Mouse (Mus musculus): Measurements from ENCODE around the gene Gng5.

The Gng5 gene

DNA sequence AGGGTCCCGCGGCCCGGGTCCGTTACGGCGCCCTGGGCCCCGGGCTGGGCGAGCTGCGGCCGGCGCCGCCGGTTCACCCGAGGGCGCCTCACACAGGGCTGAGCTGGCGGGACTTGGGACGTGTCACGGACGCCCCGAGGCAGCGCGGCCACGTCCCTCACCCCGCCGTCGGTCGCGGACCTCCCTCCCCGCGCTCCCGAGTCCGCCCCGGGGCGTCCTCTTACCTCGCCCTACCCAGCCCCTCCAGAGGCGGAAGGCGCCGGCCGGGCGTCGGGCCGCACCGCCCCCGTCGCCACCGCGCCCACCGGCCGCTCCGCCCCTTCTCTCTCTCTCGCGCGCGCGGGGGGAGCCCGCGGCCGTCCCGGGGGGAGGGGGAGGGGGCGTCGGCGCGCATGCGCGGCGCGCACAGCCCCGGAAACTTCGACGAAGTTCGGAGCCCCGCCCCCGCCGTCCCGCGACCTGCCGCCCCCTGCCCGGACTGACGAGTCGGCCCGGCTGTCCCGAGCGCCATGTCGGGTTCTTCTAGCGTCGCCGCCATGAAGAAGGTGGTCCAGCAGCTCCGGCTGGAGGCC lies at the start of gene Gng5, which contains the start of gene Spata1:
TSS of gene Gng5 (plus strand) at position 377 of the 572 bp plus-strand sequence.
TSS of gene Spata1 (minus strand) at position 323 of the 572 bp plus-strand sequence.
- DNase-seq, result peak; percentile 16

DNA sequence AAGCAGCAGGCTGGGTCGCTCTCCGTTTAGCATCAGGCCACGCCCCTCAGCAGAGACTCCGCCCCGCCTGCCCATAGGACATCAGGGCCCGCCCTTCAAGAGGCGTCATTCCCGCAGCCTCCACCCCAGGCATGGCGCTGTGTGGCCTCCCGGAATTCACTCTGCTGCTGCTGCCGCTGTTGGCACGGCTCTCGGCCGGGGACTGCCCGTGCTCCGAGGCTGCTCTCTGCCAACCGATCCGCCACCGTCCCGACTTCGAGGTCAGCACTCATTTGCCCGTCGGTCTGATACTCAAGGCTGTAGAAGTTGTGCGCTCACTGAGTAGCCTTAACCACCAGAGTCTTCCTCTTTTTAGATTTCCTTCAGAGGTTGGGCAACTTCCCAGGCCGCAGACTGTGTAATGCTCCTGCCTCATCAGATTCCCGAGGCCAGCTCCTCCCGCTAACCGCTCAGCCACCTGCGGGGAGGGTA lies 49.2 kb upstream of the Gng5 start:
- peak; percentile 82 for DNase-seq

DNA sequence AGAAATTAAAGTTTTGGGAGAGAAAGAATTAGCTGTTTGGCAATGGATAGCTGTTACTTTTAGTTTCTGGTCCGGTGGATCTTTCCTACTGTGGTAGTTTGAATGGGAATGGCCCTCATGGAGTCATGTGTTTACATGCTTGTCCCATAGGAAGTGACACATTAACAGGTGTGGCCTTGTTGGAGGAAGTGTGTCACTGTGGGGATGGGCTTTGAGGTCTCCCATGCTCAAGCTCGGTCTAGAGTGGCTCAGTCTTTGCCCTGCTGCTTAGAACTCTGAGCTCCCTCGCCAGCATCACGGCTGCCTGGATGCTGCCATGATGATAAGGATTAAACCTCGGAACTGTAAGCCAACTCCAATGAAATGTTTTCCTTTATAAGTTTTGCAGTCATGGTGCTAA lies 48.2 kb upstream of the Gng5 start:
- no peak for DNase-seq

DNA sequence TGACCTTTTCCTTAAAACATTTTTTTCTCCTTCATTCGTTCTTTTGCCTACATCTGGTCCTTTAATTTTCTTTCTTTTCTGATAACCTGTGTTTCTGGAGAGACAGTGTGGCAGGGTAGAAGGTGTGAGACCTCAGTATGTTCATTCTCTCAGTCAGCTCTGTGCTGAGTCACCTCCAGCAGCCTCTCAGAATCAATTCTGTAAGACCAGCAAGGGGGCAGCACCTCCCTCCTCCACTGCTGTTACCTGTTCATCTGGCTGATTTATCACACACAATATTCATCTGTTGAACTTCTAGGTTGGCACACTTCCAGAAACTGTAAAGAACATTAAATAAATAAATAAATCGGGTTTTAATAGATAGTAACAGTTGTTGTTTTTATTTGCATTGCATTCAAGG lies 36.7 kb upstream of the Gng5 start:
- DNase-seq, result no peak

DNA sequence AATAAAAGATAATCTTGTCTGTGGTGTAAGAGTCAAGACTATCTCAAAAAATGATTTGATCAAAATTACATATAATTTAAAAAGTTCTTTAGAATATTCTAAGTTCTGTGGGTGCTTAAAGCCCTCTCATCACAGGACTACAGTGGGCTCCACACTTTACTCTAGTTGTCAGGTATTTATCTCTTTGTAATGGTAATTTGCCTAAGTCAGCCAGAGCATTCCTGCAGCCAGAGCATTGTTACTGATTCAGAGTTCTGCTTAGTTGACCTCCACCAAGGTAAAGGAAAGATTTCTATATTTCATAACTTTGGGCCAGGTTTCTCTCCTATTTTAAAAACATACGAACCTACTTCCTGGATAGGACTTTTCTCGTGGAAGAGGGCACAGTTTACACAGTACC lies 30.4 kb upstream of the Gng5 start:
- DNase-seq, result no peak

DNA sequence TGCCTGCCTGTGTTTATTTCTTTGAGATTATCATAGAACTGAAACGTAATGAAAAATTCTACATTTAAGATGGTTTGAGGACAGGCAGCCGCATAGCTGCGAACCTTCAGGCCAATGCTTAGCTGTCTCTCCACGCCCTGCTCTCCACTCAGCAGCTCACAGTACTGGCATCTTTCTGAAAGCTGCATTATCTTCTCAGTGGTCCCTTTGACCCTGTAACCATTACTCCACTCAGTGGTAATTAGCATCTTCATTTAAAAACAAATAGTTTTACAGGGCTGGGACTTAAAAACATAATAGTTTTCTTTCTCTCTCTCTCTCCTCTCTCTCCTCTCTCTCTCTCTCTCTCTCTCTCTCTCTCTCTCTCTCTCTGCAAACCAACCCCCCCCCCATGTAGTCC lies 26.9 kb upstream of the Gng5 start:
- no peak for DNase-seq

DNA sequence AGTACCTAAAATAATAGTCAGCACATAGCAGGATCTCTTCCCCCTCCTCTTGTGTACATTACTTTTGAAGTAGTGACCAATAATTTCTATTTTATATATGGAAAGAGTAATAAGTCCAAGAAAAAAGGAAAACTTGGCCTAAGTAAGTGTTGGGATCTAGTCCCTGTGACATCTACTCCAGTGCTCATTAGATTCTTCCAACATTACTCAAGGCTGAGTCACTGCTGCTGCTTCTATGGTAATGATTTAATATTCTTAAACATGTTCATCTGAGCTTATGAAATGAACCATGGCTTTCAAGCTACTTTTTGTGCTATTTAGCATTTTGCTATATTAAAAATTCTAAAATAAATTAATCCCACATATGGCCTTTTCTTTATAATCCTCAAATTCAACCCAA lies 25.9 kb upstream of the Gng5 start:
- DNase-seq, result no peak

DNA sequence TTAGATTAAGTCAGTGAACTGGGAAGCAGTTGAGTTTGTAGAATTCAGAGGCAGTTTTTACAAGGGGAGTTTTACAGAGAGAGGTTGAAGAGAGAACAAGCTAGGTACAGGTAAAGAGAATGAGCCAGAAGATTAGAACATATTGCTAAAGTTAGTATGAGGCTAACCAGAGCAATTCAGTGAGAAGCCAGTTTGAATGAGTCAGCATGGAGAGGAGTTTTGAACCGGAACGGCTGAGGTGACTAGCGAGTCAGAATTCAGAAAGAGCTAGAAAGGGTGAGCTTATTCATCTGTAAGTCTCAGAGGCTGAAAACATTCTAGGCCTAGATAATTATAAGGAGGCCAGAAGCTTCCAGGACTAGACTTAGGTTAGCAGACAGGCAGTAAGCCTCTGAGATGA lies 25.2 kb upstream of the Gng5 start:
- DNase-seq, result no peak

DNA sequence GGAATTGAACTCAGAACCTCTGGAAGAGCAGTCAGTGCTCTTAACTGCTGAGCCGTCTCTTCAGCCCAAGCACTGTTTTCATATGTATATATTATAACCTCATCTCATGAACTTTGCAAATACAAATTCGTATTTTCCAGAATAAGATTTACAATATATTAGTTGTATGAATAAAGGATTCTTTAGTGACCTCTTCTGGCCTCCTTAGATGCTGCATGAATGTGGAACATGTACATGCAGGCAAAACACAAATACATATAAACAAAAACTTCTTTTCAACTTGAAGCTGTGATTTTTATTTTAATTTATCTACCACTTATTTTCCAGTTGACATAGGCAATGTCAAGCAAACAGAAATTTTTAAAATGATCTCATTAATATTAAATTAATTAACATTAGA lies 17.6 kb upstream of the Gng5 start:
- DNase-seq, result no peak

DNA sequence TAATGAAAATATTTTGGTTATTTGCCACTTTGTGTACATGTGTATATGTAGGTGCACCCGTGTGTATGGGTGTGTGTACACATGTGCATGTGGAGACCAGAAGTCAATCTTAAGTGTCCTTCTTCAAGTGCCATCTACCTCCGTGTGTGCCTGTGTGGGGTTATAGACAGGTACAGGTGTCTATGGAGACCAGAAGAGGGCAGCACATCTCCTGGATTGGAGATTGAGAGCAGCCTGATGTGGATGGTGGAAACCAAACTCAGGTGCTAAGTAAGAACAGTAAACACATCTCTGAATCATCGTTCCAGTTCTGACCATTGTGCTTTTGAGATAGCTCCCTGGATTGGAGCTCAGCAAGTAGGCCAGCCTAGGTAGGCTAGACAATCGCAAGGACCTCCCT lies 13.1 kb upstream of the Gng5 start:
- DNase-seq, result no peak

DNA sequence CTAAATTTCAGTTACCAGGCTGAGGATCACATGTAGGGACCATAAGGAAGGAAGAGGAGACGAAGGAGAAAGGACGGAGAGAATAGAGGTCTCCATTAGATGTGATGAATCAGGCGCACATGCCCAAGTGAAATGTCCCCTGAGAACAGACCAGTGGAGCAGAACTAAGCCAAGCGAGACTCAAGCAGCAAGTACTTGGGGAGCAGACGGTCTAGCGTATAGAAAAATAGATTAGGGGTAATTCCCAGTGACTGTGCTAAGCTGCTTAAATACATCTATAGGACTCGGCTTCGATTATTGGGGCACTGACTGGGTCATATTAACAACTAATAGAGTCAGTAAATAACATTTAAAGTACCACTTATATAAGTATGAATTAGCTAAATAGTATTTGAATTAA lies 4.7 kb upstream of the Gng5 start:
- DNase-seq, result no peak

DNA sequence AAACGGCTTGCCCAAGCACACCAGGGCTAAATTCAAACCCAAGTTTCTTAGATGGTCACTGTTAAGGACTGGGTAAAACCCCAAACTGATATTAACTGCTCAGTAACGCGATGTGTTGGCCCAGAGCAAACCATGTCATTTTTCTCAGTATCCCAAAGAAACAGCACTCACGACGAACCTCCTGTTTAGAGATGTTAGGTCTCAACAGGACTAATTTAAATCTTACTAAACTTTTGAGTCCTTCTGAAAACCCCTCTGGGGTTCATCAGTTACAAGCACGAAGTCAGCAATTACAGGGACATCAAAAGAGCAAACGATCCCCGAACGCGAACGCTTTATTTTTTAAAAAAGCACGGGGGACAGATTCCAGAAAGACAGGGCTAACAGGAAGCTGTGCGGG lies 618 bp upstream of the Gng5 start:
- DNase-seq, result no peak

DNA sequence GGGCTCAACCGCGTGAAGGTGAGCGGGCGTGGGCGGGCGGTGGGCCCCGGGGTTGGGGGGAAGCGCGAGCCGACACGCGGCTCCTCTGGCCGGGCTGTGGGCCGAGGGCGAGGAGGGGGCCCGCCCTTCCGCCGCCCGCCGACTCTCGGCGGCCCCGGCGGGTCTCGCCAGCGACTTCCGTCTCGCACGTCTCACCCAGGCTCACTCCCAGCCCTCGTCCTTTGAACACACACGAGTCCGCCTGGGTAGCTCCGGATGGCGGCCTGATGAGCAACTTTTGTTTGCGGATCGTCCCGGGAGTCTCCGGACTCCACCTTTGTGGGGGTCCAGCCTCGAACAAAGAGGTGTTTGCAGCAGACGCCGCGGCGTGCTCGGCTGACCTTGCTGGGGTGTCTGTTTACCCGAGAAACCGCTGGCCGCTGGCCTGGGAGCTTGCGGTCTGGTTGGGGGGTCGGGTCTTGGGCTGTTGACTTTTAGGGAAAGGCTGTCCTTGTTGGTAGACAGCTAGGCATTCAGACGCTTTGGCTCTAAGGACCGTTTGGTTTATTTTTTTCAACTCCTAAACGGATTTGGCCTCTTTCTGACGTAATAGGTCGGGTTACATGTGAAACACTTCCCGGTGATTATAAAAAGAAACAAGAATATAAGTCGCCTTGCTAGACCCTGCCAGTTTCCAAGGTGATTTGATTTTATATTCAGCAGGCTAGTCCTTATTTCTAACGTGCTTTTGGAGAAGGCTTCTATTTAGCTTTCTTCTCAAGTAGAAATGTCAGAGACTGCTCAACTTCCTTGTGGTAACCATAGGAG lies 599 bp downstream of the Gng5 start:
- DNase-seq, result peak; percentile 12

DNA sequence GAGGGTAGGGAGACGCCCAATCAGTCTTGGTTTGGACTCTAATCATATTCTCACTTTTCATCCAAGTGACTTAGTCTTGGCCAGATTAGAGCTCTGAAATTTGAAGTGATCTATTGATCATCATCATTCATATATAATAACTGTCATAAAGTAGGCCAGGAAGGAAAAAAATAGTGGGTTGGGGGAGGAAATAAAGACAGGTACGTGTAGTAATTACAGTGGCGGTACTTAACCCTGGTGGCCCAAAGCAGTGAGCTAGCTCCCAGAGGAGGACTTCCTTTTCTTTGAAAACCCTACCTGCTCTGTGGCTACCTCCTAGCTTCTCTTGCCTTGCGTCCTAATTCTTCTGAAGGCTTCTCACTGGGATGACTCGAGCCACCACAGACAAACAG lies 1.2 kb downstream of the Gng5 start:
- no peak for DNase-seq

DNA sequence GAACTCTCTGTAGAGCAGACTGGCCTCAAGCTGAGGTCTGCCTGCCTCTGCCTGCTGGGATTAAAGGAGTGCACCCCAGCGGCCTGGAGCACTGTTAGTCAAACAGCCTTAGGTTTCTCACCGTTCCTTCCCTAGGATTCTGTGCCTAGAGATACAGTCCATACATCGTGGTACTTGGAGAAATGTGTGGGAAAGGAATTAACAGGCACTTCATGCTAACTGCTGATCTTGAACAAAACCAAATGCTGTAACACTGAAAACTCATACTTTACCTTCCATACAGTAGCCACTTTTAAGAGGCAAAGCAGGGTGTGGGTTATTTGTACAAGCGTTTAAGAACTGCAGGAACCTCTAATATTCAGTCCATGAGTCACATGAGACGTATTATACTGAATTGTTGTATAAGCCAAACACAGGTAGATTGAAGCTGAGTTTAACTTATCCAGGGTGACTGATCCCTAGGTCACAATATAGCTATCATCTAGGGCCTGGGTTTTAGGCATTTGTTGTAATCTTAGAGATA lies 2.1 kb downstream of the Gng5 start:
- no peak for DNase-seq

DNA sequence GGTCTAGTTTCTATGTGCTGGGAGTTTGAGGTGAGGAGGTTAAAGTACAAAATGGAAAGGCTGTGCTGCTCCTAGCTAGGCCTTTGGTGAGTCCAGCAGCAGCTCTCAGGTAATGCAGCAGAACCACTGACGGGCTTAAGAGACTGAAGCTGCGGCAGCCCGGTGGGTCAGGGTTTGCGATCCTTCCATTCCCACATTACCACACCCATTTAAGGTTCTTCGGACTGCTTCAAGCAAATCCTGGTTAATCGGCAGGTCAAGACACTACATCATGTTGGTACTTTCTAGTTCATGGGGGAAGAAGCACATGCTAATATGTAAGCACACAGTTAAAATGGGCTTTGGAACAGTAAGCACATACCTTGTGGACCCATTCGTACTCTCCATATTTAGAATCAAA lies 7.1 kb downstream of the Gng5 start:
- no peak for DNase-seq

DNA sequence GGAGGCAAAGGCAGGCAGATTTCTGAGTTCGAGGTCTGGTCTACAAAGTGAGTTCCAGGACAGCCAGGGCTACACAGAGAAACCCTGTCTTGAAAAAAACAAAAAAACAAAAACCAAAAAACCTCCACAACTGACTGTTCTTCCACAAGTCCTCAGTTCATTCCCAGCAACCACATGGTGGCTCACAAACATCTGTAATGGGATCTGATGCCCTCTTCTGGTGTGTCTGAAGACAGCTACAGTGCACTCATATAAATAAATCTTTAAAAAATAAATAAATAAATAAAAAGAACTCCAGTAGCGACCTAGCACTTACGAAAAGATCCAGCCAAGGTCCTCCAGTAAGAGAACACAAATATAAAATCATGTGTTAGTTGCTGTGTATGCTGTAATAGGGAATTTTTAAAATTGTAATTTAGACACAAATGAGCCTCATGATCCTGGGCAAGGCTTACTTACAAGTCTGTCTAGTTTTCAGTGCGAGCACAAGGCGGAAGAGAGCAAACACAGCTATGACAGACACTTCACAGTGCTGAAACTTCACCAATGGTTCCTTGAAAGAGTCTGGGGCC lies 20.7 kb downstream of the Gng5 start:
- DNase-seq, result no peak

DNA sequence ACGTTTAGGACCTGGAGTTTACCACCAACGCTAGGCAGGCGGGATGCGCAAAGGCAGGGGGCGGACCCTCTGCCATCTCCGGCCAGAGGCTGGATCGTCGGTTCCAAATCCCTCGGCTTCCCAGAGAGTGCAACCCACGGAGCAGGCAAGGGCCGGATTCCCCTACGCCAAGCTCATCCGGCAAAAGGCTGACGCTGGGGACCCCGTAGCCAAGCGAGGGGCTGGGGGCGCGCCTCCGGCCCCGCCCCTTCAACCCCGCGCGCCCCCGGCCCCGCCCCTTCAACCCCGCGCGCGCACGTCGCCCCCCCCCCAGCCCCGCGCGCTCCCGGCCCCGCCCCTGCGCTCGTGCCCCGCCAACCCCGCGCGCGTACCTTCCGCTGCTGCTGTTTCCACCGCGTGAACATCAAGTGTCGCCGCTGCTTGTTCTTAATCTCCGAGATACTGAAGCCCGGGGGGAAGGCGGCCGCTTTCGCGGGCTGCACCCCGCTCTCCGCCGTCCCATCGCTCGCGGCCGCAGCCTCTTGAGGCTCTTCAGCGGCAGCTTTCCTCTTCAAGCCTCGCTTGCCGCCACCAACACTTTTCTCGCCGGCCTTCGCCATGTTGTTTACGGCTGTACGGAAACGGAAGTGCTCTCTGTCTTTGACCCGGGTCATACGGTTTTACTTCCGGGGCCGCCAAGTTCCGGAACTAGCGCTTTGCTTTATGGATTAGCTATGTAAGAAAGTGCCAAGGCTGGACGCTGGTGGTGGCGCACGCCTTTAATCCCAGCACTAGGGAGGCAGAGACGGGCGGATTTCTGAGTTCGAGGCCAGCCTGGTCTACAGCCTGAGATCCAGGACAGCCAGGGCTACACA lies 21.4 kb downstream of the Gng5 start, which contains the start of gene Rpf1:
TSS of gene Rpf1 (minus strand) at position 632 of the 854 bp plus-strand sequence.
- peak; percentile 86 for DNase-seq

DNA sequence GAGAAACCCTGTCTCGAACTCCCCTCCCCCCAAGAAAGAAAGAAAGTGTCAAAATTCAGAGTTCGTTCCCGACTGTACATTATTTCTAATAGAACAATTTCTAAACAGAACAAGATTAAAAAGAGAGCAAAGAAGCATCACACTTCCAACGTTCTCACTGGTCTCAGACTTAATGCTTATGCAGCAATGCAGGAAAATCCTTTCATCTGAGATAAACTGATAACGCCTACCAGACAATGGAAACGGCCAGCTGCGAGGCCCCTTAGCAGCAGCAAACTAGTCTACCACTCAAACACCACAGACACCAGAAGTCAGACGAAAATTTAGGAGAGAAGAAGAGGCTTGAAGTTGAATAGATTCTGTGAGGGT lies 22.0 kb downstream of the Gng5 start:
- no peak for DNase-seq

DNA sequence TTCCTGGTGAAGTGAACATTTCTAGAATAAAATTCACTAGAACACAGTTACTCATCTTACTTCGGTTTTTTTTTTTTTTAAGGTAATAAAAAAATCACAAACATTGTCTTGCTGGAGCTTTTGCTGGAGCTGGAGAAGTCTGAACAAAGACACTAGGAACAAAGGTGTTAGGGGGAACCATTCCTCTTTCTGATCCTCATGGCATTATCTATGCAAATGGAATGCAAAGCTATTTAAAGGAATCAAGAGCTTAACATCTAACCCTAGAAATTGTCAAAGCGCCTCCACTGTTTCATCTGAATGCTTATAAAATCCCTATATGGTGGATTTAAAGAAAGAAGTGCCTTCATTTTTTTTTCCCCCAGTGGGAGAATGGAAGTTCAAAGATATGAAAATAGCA lies 28.7 kb downstream of the Gng5 start:
- DNase-seq, result no peak

DNA sequence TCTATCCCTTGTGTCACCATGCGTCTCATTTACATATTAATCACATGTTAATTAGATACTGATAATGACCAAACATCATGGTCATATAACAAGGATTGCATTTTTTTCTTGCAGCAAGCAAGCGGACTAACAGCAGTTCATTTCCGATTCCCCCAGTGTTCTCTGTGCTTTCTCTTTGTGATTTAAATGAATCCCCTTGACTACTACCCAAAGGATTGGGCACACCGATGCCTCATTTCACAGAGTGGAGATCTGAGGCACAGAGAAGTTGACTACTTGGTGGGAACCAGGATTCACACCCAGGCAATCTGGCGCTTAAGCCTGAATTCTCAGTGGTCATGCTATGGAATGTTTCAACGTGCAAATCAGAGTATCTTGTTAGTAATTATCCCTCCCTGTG lies 35.4 kb downstream of the Gng5 start:
- DNase-seq, result no peak

DNA sequence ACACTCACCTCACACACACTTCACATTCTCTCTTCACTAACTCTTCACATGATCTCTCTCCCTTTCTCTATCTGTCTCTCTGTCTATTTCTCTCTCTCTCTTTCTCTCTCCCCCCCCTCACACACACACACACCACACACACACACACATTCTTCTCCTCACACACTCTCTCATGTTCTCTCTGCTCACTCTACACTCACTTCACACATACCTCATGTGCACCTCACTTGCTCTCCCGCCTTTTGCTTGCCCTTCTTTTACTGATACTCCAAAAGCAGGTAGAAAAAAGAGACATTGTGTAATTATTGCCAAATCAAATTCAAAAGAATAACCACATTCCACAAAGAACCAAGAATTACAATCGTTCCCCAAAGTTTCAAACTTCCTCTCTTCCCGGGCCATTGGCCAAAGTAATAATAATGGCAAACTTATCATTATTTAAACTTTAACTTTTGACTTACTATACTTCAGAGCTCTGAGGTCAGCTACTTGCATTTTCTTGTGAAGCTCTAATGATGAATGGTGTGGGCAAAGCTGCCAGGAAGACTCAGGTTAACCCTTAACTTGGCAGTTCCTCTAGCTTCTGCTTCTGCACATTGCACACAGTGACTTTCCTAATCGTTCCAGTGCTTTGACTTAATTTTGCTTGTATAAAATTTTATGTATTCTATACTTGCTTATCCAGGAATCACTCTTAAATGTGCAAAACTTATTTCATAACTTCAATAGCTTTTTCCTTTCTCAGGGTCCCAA lies 41.1 kb downstream of the Gng5 start:
- DNase-seq, result no peak

All from cerebellum, adult 11 months (tissue).